Mouse (Mus musculus) spleen, adult 2 months (tissue): ENCODE measurements around the gene BC052040.

Source experiments
- CTCF ChIP-seq: fragments of 200-500 bp; IDR thresholded peaks from 2 replicates; pipeline ENCODE4 v1.5.1; 2011; ENCODE audit warnings: mild to moderate bottlenecking, inconsistent platforms; ENCODE audit not compliant: insufficient read depth, insufficient read length, insufficient replicate concordance; ENCODE audit errors: extremely low read depth
- POLR2A ChIP-seq: fragments of 200-500 bp; IDR thresholded peaks from 2 replicates; pipeline ENCODE4 v1.6.1; 2011; ENCODE audit warnings: low read depth, low read length, inconsistent platforms

DNA sequence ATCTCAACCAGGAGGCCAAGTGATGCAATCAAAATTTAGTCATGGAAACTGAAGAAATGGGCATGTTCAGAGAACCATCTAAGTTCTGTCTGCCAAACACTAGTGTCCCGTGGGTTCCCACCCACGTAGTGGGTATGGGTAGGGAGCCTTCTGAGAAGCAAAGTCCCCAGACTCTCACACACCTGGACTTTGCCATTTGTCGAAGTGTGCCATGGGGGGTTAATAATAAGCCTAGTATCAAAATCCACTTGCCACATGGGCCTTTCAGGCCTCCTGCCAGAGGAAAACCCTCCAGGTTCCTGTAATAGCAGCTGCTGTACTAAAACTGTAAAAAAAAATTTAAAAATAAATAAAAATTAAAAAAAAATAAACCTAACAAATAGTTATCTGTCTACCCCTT is 154.9 kb downstream of the BC052040 start:
- TF ChIP-seq POLR2A (no peak), CTCF (no peak)
